Mouse (Mus musculus): ENCODE results near the gene Tekt5. TPM values are rescaled to one million over a fixed set of nuclear protein-coding genes. Genes with fewer than 3 reads are reported as not detected.

Gene Tekt5
- polyA plus RNA-seq, 1 experiment = 0.10 TPM

- TF ChIP-seq GATA1 (IDR thresholded peaks at IDR 0.05; ENCODE audit: low read length) = no peak
Observed at GRCm38 (mm10) chr16:10398755-10399154, 3.5 kb upstream of the Tekt5 start.

- TF ChIP-seq GATA1 (IDR thresholded peaks at IDR 0.05; ENCODE audit: low read length) = no peak
Observed at GRCm38 (mm10) chr16:10392587-10392986, 2.7 kb downstream of the Tekt5 start.

- no peak for TF ChIP-seq GATA1 (IDR thresholded peaks at IDR 0.05; ENCODE audit: low read length)
Observed at GRCm38 (mm10) chr16:10388634-10389365, 6.5 kb downstream of the Tekt5 start.

- no peak for TF ChIP-seq GATA1 (IDR thresholded peaks at IDR 0.05; ENCODE audit: low read length)
Observed at GRCm38 (mm10) chr16:10385261-10385660, 10.0 kb downstream of the Tekt5 start.

GRCm38 (mm10) chr16:10384544-10384943, 10.7 kb downstream of the Tekt5 start:
- no peak for TF ChIP-seq GATA1 (IDR thresholded peaks at IDR 0.05; ENCODE audit: low read length)

- TF ChIP-seq GATA1 (IDR thresholded peaks at IDR 0.05; ENCODE audit: low read length) = no peak
Observed at GRCm38 (mm10) chr16:10384060-10384497, 11.2 kb downstream of the Tekt5 start.

- TF ChIP-seq GATA1 (IDR thresholded peaks at IDR 0.05; ENCODE audit: low read length) = no peak
Observed at GRCm38 (mm10) chr16:10379531-10379930, 15.8 kb downstream of the Tekt5 start.

GRCm38 (mm10) chr16:10377286-10377685, 18.0 kb downstream of the Tekt5 start:
- TF ChIP-seq GATA1 (IDR thresholded peaks at IDR 0.05; ENCODE audit: low read length) = no peak

- no peak for TF ChIP-seq GATA1 (IDR thresholded peaks at IDR 0.05; ENCODE audit: low read length)
Observed at GRCm38 (mm10) chr16:10374254-10375011, 20.9 kb downstream of the Tekt5 start.

GRCm38 (mm10) chr16:10372372-10372771, 22.9 kb downstream of the Tekt5 start:
- no peak for TF ChIP-seq GATA1 (IDR thresholded peaks at IDR 0.05; ENCODE audit: low read length)

GRCm38 (mm10) chr16:10369996-10370395, 25.3 kb downstream of the Tekt5 start:
- TF ChIP-seq GATA1 (IDR thresholded peaks at IDR 0.05; ENCODE audit: low read length) = no peak

GRCm38 (mm10) chr16:10369468-10369934, 25.8 kb downstream of the Tekt5 start:
- TF ChIP-seq GATA1 (IDR thresholded peaks at IDR 0.05; ENCODE audit: low read length) = no peak

- no peak for TF ChIP-seq GATA1 (IDR thresholded peaks at IDR 0.05; ENCODE audit: low read length)
Observed at GRCm38 (mm10) chr16:10366240-10367217, 28.8 kb downstream of the Tekt5 start.

- TF ChIP-seq GATA1 (IDR thresholded peaks at IDR 0.05; ENCODE audit: low read length) = no peak
Observed at GRCm38 (mm10) chr16:10365796-10366195, 29.5 kb downstream of the Tekt5 start.

GRCm38 (mm10) chr16:10363061-10363460, 32.2 kb downstream of the Tekt5 start:
- no peak for TF ChIP-seq GATA1 (IDR thresholded peaks at IDR 0.05; ENCODE audit: low read length)

All from G1E-ER4 (cell line).